Mouse (Mus musculus) forebrain, embryonic 13.5 days (tissue): ENCODE measurements around the gene Ucn3. TPM values are rescaled to one million over a fixed set of nuclear protein-coding genes. Genes with fewer than 3 reads are reported as not detected.

ENCODE experiments used
- microRNA-seq: library from miRNA; unstranded; fragments of <30 nt; microRNA quantifications from one replicate; pipeline ENCODE4, GENCODE M21; 2016
- polyA plus RNA-seq: library from polyadenylated mRNA; unstranded; fragments of >200 nt; fragmentation: Nextera tagmentation; extraction: Ambion mirVana; gene quantifications from 2 replicates; pipeline ENCODE4 v1.2.1, GENCODE M21; 2015

Ucn3 gene
- polyA plus RNA-seq, 1 experiment from 2014 or later, result not detected

Small RNAs within 50 kb of the gene (microRNA-seq; reads per million reads assigned to microRNA genes)
- not detected for gene Gm22460

Other genes with a start within 250 kb of the Ucn3 start
- not detected in 2 replicates for gene Calml3, start 141.0 kb downstream of the Ucn3 start, polyA plus RNA-seq
- gene Calm4, start 107.6 kb downstream of the Ucn3 start, polyA plus RNA-seq, result not detected in 2 replicates
- not detected in 2 replicates for gene Calm5, start 91.2 kb downstream of the Ucn3 start, polyA plus RNA-seq
- gene Net1, start 27.1 kb downstream of the Ucn3 start, polyA plus RNA-seq, result 23.4 and 24.1 TPM in 2 replicates
- not detected in 2 replicates for gene Tubal3, start 27.1 kb downstream of the Ucn3 start, polyA plus RNA-seq
- gene Akr1c14, start 103.7 kb upstream of the Ucn3 start, polyA plus RNA-seq, result 0.37 and 0.39 TPM in 2 replicates
- 0.27 TPM in 1 of 2 replicates, not detected in the other for gene Akr1c18, start 205.3 kb upstream of the Ucn3 start, polyA plus RNA-seq
- gene Akr1c13, start 245.8 kb upstream of the Ucn3 start, polyA plus RNA-seq, result 2.0 and 2.4 TPM in 2 replicates